Mouse (Mus musculus) thymus, adult 2 months (tissue): ENCODE measurements at regions not wholly inside any gene's neighbourhood (a gene's known extent, or its start where the extent isn't known, plus 50 kb on each side); places are given as distances from the start of the nearest gene placed in this dataset.

Experiments used
- CTCF ChIP-seq: fragments of 200-500 bp; IDR thresholded peaks from 2 replicates; pipeline ENCODE4 v1.5.1; 2012; ENCODE audit warnings: mild to moderate bottlenecking, control low read depth, low read length, moderate library complexity, borderline replicate concordance; ENCODE audit not compliant: control insufficient read depth, poor library complexity, insufficient read depth; ENCODE audit errors: extremely low read depth
- POLR2A ChIP-seq: fragments of 200-500 bp; IDR thresholded peaks from 2 replicates; pipeline ENCODE4 v1.6.1; 2012; ENCODE audit warnings: mild to moderate bottlenecking, low read length, control low read depth, moderate library complexity; ENCODE audit not compliant: control insufficient read depth, poor library complexity, insufficient read depth; ENCODE audit errors: extremely low read depth

GRCm38 (mm10) chr3:41172306-41173215 is 89.7 kb upstream of the Pgrmc2 start:
- TF ChIP-seq POLR2A (no peak), CTCF (no peak)
